Mouse (Mus musculus) forebrain, embryonic 16.5 days (tissue): ENCODE measurements around the gene Crtc1. TPM values are rescaled to one million over a fixed set of nuclear protein-coding genes. Genes with fewer than 3 reads are reported as not detected.

ENCODE experiments used
- ATAC-seq: fragments of 200-750 bp; cut with Nextera tagmentation; 2 replicates; pipeline ENCODE4 v1.8.0; 2017; ENCODE audit warnings: mild to moderate bottlenecking, moderate library complexity
- H3K27ac ChIP-seq: fragments of 300-500 bp; sonication (generic); 2 replicates; pipeline ENCODE4 v1.5.1; 2014; ENCODE audit warnings: low read length, control low read depth
- H3K27me3 ChIP-seq: fragments of 300-500 bp; sonication (generic); replicated peaks from 2 replicates; pipeline ENCODE4 v1.6.1; 2014; ENCODE audit warnings: low read length; ENCODE audit not compliant: control insufficient read depth, insufficient read depth
- H3K36me3 ChIP-seq: fragments of 300-500 bp; sonication (generic); 2 replicates; pipeline ENCODE4 v1.6.1; 2014; ENCODE audit not compliant: control insufficient read depth, insufficient read depth
- H3K4me1 ChIP-seq: fragments of 300-500 bp; sonication (generic); replicated peaks from 2 replicates; pipeline ENCODE4 v1.6.1; 2014; ENCODE audit warnings: low read length; ENCODE audit not compliant: control insufficient read depth, insufficient read depth
- H3K4me2 ChIP-seq: fragments of 300-500 bp; sonication (generic); 2 replicates; pipeline ENCODE4 v1.6.1; 2014; ENCODE audit warnings: mild to moderate bottlenecking, low read length, control low read depth
- H3K4me3 ChIP-seq: fragments of 300-500 bp; sonication (generic); replicated peaks from 2 replicates; pipeline ENCODE4 v1.5.1; 2014; ENCODE audit warnings: mild to moderate bottlenecking, low read length, control low read depth
- H3K9ac ChIP-seq: fragments of 300-500 bp; sonication (generic); replicated peaks from 2 replicates; pipeline ENCODE4 v1.6.1; 2014; ENCODE audit warnings: low read depth, low read length, control low read depth
- H3K9me3 ChIP-seq: fragments of 300-500 bp; sonication (generic); 2 replicates; pipeline ENCODE4 v1.6.1; 2016; ENCODE audit warnings: low read length; ENCODE audit not compliant: control insufficient read depth
- WGBS: fragments of 180-500 bp; shearing (Covaris S2); extraction: QIAGEN DNeasy Blood & Tissue Kit; methylation state at CpG from one replicate; pipeline ENCODE4 v1.1.7; 2014; 5-methylcytosine and 5-hydroxymethylcytosine counted together
- polyA plus RNA-seq: library from polyadenylated mRNA; unstranded; fragments of >200 nt; fragmentation: Nextera tagmentation; extraction: Ambion mirVana; gene quantifications from 2 replicates; pipeline ENCODE4 v1.2.1, GENCODE M21; 2015

Crtc1 gene
- polyA plus RNA-seq, 1 experiment from 2014 or later, result 51.0 TPM

DNA sequence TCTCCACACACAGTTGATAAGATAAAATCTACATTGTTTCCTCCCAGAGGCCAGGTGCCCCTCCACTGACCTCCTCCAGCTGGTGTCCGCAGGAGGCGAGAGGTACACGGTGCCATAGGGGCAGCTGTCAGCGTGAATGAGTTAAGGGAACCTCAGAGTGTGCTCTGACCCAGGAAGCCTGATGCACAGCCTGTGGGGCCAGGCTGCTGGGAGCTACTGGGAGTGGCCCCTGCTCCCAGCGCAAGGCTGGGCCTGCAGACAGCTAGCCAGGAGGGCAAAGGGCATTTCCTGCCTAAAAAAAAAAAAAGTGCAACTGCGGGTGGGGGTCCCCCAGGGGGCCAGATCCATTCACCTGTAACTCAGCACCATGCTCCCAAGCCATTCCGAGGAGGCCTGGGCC lies 34.2 kb downstream of the Crtc1 start:
- Histone ChIP-seq H3K4me2 (no peak overlapping the region), H3K36me3 (no peaks in the 10 kb centered on the region)
- whole genome bisulfite sequencing, result 78% methylated on average over 7 of the region's 7 CpGs

DNA sequence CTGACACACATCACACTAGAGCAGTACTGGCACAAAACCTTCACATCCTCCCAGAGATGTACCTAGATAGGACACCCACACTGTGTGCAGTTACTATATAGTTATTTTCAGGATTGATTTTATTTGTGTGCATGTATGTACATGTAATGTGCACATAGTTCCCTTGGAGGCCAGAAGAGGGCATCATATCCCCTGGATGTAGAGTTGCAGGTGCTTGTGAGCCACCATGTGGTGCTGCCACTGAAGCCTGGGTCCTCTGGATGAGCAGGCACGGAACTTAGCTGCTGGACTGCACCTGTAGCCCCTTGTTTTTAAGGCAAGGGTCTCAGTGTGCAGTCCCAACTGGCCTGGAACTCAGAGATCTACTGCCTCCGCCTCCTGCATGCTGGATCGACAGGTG lies 35.2 kb downstream of the Crtc1 start:
- H3K4me3 ChIP-seq, result no peak overlapping the region
- no peak overlapping the region for H3K4me2 ChIP-seq
- H3K9ac ChIP-seq, result no peak overlapping the region
- no peaks in the 10 kb centered on the region for H3K9me3 ChIP-seq
- WGBS, result 91% methylated on average over 3 of the region's 3 CpGs
- H3K36me3 ChIP-seq, result no peaks in the 10 kb centered on the region
- H3K27me3 ChIP-seq, result no peaks in the 10 kb centered on the region
- no peak for ATAC-seq
- no peak overlapping the region for H3K27ac ChIP-seq
- H3K4me1 ChIP-seq, result peaks cover 12% of the 10 kb centered on the region

More for the DNA sequence above, 34.2 kb downstream of the Crtc1 start:
- Histone ChIP-seq H3K27me3 (no peaks in the 10 kb centered on the region), H3K9me3 (no peaks in the 10 kb centered on the region), H3K27ac (no peak overlapping the region), H3K9ac (no peak overlapping the region), H3K4me3 (no peak overlapping the region), H3K4me1 (peaks cover 17% of the 10 kb centered on the region)
- no peak for ATAC-seq

GRCm38 (mm10) chr8:70397611-70398563 lies 41.5 kb downstream of the Crtc1 start:
- Histone ChIP-seq H3K9me3 (no peaks in the 10 kb centered on the region), H3K27ac (no peak overlapping the region), H3K27me3 (no peaks in the 10 kb centered on the region), H3K36me3 (no peaks in the 10 kb centered on the region), H3K4me3 (no peak overlapping the region), H3K4me1 (no peaks in the 10 kb centered on the region), H3K4me2 (no peak overlapping the region), H3K9ac (0 out of 2 replicates have a peak overlapping the region, but pooled peaks have one; percentile 18)
- no peak for ATAC-seq
- WGBS, result 86% methylated on average over 16 of the region's 16 CpGs

DNA sequence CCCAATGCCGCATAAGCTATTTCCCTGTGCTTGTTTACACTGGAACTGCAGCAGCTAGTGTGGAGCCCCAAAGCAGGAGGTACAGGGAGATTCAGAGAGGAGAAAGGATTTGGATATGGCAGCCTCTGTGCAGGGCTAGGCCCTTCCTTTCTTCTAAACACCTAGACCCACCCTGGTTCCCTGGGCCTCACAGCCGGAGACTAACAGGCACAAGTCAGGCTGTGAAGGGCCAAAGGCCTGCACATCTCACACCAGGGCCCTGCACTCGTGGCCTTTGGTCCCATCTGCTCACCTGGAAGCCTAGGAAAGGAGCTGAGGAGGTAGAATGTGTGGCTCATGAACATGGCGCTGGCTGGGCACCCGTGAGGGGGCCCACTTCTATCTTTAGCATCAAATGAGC lies 43.2 kb downstream of the Crtc1 start:
- H3K4me3 ChIP-seq, result no peak overlapping the region
- H3K4me2 ChIP-seq, result no peak overlapping the region
- no peaks in the 10 kb centered on the region for H3K4me1 ChIP-seq
- ATAC-seq, result no peak
- no peak overlapping the region for H3K27ac ChIP-seq
- no peaks in the 10 kb centered on the region; the same call in 1 of the 2 replicates for H3K36me3 ChIP-seq
- WGBS, result 81% methylated on average over 5 of the region's 5 CpGs
- H3K9ac ChIP-seq, result no peak overlapping the region
- H3K9me3 ChIP-seq, result no peaks in the 10 kb centered on the region
- no peaks in the 10 kb centered on the region for H3K27me3 ChIP-seq

DNA sequence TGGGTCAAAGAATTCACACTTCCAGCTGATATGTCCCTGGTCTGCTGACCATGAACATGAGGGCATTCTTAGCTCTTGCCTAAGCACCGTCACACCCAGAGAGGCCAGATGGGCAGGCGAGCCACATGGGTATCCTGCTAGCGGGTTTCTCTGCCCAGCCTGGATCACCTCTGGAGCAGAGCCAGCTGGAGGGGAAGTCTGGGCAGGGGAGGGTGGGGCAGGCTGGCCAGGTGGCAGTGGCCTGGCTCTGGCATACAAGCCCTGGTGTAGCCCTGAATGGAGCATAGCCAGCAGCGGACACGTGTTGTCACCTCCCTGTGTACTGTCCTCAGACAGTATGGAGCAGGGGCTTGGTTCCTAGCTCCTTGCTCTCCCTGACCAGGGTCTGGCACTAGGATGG lies 43.7 kb downstream of the Crtc1 start:
- no peak overlapping the region for H3K9ac ChIP-seq
- no peak for ATAC-seq
- no peaks in the 10 kb centered on the region for H3K4me1 ChIP-seq
- no peak overlapping the region for H3K27ac ChIP-seq
- H3K27me3 ChIP-seq, result no peaks in the 10 kb centered on the region
- no peak overlapping the region for H3K4me3 ChIP-seq
- WGBS, result 61% methylated on average over 5 of the region's 5 CpGs
- H3K9me3 ChIP-seq, result no peaks in the 10 kb centered on the region
- peaks cover 2% of the 10 kb centered on the region; the same call in 1 of the 2 replicates for H3K36me3 ChIP-seq
- no peak overlapping the region for H3K4me2 ChIP-seq

GRCm38 (mm10) chr8:70394269-70394998 lies 44.9 kb downstream of the Crtc1 start:
- no peaks in the 10 kb centered on the region for H3K4me1 ChIP-seq
- 85% methylated on average over 8 of the region's 8 CpGs for WGBS
- H3K27ac ChIP-seq, result no peak overlapping the region
- H3K9ac ChIP-seq, result no peak overlapping the region
- H3K4me2 ChIP-seq, result no peak overlapping the region
- no peak for ATAC-seq
- H3K9me3 ChIP-seq, result no peaks in the 10 kb centered on the region
- no peaks in the 10 kb centered on the region for H3K27me3 ChIP-seq
- H3K36me3 ChIP-seq, result peaks cover 5% of the 10 kb centered on the region
- H3K4me3 ChIP-seq, result no peak overlapping the region

DNA sequence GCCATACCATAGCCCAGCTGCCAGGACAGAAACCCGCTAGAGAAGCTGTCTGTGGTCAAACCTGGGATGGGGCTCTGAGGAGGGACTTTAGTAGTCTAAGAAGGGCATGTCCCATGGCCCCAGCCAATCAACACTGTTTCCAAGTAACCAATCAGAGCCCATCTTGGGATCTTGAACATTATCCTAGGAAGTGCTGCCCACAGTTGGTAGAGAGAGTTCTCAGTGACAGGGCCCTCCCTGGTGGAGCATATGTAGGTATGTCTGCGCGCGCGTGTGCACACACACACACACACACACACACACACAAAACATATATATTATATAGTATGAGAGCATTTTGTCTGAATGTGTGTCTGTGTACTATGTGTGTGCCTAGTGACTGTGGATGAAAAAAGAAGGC lies 46.3 kb downstream of the Crtc1 start:
- no peaks in the 10 kb centered on the region for H3K4me1 ChIP-seq
- no peak overlapping the region for H3K9ac ChIP-seq
- H3K4me3 ChIP-seq, result no peak overlapping the region
- no peak overlapping the region for H3K27ac ChIP-seq
- no peaks in the 10 kb centered on the region for H3K27me3 ChIP-seq
- H3K9me3 ChIP-seq, result no peaks in the 10 kb centered on the region
- no peak for ATAC-seq
- 75% methylated on average over 5 of the region's 5 CpGs for WGBS
- H3K36me3 ChIP-seq, result peaks cover 7% of the 10 kb centered on the region
- H3K4me2 ChIP-seq, result no peak overlapping the region

- ATAC-seq, result no peak
Measured at GRCm38 (mm10) chr8:70389678-70390077, 49.7 kb downstream of the Crtc1 start.

DNA sequence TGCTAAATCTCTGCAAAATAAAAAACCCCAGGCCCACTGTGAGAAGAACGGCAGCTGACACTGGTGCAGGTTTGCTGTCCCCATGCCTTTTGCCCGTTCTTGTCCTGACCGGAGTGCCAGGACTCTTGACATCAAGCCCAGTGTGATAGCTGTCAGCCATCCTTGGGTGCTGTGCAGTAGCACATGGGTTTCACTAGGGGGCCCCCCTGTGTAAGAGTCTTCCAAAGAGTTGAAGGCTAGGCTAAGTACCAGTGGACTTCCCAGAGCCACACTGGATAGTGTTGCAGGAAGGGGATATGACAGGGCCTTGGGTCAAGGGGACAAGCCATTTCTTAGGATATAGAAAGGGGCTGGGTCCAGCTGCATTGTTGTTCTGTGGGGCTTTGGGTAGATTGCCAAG lies 56.1 kb downstream of the Crtc1 start:
- peak; percentile 59 for ATAC-seq
- H3K9me3 ChIP-seq, result no peaks in the 10 kb centered on the region
- no peak overlapping the region for H3K4me2 ChIP-seq
- 53% methylated on average over 3 of the region's 3 CpGs for WGBS
- no peak overlapping the region for H3K9ac ChIP-seq
- no peaks in the 10 kb centered on the region for H3K4me1 ChIP-seq
- peaks cover 8% of the 10 kb centered on the region for H3K36me3 ChIP-seq
- peaks cover 8% of the 10 kb centered on the region for H3K27me3 ChIP-seq
- H3K27ac ChIP-seq, result no peak overlapping the region
- no peak overlapping the region for H3K4me3 ChIP-seq

More at GRCm38 (mm10) chr8:70389678-70390077, 49.7 kb downstream of the Crtc1 start:
- 94% methylated on average over 2 of the region's 2 CpGs for WGBS
- Histone ChIP-seq H3K4me3 (no peak overlapping the region), H3K36me3 (peaks cover 14% of the 10 kb centered on the region), H3K27me3 (no peaks in the 10 kb centered on the region), H3K4me1 (no peaks in the 10 kb centered on the region), H3K9me3 (no peaks in the 10 kb centered on the region), H3K4me2 (no peak overlapping the region), H3K27ac (no peak overlapping the region), H3K9ac (no peak overlapping the region)
